Mouse (Mus musculus) urinary bladder, postnatal 10 days (tissue): ENCODE data around the gene Ccdc189.
"Not testable (repeated sequence)": the region's sequence is repeated elsewhere in the genome, so short reads cannot be mapped to it uniquely, and the experiment has no call there.

Source experiments
- DNase-seq: peaks from one replicate; pipeline ENCODE4 v3.0.0; 2022; ENCODE audit warnings: low spot score

Gene Ccdc189

GRCm38 (mm10) chr7:127588011-127588871 is at the start of gene Ccdc189, which contains the start of gene Rnf40:
Gene Ccdc189, minus strand, starts transcription at chr7:127588595.
Gene Rnf40, plus strand, starts transcription at chr7:127588767.
- peak; percentile 69 for DNase-seq

- peak; percentile 38 for DNase-seq
These were observed 48.6 kb upstream of the Ccdc189 start for GRCm38 (mm10) chr7:127636963-127637362.

DNA sequence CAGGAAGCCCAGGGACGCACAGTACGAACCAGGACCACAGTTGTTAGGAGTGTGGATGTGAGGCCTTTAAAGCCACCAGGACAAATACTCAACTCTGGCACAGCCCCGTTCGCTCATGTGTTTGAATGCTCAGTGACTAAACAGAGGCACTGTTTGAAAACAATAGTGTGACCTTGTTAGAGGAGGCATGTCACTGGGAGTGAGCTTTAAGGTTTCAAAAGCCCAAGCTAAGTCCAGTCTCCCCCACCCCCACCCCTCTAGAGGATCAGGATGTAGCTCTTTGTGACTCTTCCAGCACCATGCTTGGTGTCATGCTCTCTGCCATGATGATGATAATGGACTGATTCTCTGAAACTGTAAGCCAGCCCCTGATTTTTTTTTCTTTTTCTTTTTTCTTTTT is 43.0 kb upstream of the Ccdc189 start:
- no peak for DNase-seq

GRCm38 (mm10) chr7:127628646-127629045 is 40.3 kb upstream of the Ccdc189 start:
- DNase-seq: no peak

DNA sequence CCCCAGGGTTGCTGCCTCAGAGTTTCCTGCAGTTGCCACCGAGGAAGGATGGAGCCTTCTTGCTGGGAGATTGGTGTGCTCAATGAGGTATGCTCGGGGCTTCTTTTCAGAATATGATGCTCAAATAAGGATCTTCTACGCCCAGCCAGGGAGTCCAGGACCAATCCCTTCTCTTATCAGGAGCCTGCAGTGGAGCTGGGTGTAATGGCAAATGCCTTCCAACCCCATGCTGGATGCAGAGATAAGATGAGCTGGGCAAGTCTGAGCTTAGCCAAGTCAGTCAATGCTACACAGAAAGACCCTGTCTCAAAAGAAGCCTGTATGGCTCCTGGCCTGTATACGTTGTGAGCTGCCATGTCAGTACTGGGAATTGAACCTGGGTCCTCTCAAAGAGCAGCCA is 38.1 kb upstream of the Ccdc189 start:
- no peak for DNase-seq

DNA sequence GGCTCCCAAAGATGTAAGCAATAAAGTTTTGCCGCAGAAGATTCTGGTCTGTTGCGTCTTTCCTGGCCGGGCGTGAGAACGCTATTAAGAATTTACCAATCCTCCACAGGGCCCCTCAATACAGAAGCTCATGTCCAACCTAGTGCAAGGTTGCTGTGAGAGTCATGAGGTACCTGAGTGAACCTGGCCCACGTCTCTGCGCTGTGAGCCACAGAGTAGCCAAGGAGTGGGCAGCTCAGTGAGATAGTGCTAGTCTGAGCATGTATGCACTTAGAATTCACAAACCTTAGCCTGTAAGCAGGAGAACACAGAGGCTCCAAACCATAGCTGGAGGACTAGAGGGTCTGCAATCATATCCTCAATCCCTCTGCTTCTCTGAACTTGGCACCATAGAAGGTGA is 37.6 kb upstream of the Ccdc189 start:
- no peak for DNase-seq

DNA sequence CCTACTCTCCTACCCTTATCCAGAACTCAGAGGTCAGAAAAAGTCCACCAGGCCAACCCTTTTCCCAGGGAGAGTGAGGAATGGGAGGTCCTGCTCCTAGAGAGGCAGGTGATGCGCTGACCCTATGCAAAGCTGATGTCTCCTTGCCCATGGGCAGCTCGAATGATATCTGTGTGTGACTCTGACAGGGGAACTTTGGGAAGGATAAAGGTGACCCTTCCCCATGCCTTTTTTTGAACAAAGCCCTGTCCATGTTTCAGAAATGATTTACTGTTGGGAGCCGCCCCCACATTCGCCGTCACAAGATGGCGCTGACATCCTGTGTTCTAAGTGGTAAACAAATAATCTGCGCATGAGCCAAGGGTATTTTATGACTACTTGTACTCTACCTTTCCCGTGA is 30.0 kb upstream of the Ccdc189 start:
- not testable (repeated sequence) for DNase-seq

DNA sequence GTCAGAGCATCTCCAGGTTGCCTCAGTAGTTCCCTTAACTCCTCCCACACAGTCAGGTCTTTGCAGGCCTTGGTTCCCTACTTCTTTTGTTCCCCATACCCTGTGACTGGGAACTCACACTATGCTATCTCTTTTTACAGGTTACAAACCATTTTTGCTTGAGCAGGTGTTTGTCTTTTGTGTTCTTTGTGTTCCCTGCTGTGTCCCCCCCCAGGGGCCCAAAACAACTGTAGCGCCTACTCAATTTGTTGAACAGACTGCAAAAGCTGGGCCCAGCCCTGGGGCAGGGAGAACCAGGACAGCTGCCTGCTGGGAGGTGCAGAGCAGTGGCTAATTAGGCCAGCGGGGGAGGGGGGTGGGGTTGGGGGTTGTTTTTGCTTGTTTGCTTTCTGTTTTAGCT is 29.6 kb upstream of the Ccdc189 start:
- no peak for DNase-seq

DNA sequence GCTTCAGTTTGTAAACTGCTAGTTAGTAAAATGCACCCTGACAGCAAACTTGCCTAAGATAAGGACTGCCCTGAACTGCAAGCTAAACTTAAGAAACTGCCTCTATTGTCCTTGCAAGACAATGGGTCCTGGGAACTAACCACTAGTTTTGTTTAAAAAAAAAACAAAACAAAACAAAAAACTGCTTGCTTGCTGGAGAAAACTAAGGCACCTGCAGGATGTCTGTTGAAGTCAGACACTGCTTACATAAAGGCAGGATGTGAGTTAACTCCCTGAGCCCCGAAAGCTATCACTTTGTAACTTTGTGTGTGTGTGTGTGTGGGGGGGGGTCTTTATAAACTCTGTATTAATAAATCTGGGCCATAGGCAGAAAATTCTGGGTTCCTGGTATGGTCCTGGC is 28.5 kb upstream of the Ccdc189 start:
- DNase-seq: no peak

DNA sequence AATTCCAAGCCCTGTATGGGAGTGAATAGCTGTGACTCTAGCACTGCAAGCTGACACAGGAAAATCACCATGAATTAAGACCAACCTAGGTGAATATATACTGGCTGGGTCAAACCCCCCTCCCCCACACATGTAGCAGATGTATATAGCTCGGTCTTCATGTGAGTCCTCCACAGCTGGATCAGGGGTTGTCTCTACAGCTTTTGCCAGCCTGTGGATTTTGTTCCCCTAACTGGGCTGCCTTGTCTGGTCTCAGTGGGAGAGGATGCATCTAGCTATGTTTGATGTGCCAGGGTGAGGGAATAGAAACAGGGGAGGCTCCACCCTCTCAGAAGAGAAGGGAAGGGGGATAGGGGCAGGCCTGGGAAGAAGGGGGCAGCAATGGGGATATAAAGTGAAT is 27.9 kb upstream of the Ccdc189 start:
- DNase-seq: no peak

DNA sequence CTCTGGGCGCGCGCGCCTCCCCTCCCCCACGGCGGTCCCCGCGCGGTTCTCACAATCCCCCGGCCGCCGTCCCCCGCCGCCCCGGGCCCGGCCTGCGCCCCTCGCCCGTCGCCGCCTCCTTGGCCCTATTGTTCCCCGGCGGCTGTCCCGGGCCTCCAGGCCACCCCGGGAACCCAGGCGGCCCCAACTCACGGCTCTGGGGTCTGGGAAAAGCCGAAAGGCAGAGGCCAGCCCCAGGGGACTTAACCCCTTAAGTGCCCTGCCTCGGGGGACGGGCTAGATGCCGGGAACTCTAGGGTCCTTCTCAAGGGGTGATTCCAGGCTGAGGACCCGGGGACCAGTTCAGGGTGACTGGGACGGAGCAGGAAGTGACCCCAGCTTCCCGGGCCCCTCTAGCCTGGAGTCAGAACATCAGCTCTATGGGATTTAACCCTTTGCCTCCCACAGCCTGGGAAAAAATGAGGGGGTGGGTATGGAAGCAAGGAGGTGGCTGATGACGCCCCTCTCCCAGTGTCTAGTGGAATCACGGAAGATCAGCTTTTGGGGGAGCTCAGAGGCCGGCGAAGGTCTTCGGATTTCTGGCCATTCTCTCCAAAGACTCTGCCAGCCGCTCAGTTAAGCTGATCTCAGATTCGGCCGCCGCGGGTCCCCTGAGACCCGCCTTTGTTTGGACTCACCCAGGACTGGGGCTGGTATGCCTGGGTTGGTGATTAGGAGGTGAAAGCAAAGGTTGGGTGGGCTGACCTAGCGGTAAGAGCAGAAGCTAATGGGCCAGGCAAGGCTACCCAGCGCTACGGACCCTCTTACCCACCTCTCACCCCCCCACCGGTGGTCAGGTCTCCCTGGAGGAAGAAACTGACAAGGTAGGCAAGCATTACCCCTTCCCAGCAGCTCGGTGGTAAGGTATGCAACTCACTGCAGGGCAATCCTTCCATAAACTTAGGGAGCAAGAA is 26.8 kb upstream of the Ccdc189 start, which contains the start of gene Zfp629:
TSS of gene Zfp629 (minus strand) at position 907 of the 953 bp plus-strand sequence.
- no peak for DNase-seq

- no peak for DNase-seq
These were observed 26.1 kb upstream of the Ccdc189 start for GRCm38 (mm10) chr7:127614511-127614890.

GRCm38 (mm10) chr7:127614091-127614490 is 25.7 kb upstream of the Ccdc189 start:
- DNase-seq: no peak

DNA sequence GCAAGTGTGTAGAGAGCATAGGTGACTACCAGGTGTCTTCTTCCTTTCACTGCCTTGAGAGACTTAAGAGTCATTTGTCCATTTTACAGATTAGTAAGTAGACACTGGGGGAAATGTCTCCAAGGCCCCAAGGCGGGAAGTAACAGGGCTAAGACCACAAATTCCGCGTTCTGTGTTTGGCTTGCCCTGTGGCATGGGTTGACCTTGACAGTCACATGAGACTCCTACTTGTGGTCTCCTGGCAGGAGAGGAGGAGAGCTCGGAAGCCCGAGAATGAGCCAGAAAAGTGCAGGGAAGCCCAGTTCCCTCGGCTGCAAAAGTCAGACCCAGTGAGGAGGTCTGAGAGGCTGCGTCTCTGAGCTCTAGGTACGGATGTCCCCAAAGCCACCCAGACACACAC is 25.1 kb upstream of the Ccdc189 start:
- DNase-seq: no peak

GRCm38 (mm10) chr7:127611561-127611960 is 23.2 kb upstream of the Ccdc189 start:
- DNase-seq: no peak

DNA sequence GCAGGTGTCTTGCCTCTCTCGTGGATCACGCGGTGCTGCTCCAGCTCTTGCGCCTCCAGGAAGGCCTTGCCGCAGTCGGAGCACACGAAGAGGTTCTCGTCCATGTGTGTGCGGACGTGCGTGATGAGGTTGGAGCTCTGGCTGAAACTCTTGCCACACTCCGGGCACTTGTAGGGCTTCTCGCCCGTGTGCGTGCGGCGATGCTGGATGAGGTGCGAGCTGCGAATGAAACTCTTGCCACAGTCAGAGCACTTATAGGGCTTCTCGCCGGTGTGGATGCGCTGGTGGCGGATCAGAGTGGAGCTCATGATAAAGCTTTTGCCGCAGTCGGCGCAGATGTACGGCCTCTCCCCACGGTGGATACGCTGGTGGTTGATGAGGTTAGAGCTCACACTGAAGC is 22.6 kb upstream of the Ccdc189 start:
- no peak for DNase-seq

- DNase-seq: no peak
These were observed 18.8 kb upstream of the Ccdc189 start for GRCm38 (mm10) chr7:127607150-127607549.

GRCm38 (mm10) chr7:127604256-127604655 is 15.9 kb upstream of the Ccdc189 start:
- no peak for DNase-seq

GRCm38 (mm10) chr7:127602903-127603302 is 14.5 kb upstream of the Ccdc189 start:
- DNase-seq: no peak

DNA sequence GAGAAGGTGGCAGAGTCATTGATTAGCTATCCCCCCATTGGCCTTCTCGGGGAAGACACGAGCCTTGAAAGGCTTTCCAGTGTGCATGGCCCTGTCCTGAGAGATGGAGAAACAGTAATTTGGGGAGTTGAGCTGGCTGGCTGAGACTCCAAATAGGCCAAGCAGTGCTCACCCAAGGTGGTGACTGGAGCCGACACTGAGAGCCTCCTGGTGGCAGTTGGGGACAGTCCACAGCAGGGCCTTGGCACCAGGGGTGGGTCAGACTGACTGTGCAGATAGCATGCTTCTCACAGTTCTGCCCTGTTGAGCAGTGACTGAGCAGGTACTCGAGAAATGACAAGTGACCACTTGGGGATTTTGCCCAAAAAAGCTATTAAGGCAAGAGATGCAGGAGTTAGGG is 13.3 kb upstream of the Ccdc189 start:
- DNase-seq: no peak

GRCm38 (mm10) chr7:127600612-127601011 is 12.2 kb upstream of the Ccdc189 start:
- DNase-seq: no peak

GRCm38 (mm10) chr7:127596747-127597146 is 8.4 kb upstream of the Ccdc189 start:
- DNase-seq: no peak

DNA sequence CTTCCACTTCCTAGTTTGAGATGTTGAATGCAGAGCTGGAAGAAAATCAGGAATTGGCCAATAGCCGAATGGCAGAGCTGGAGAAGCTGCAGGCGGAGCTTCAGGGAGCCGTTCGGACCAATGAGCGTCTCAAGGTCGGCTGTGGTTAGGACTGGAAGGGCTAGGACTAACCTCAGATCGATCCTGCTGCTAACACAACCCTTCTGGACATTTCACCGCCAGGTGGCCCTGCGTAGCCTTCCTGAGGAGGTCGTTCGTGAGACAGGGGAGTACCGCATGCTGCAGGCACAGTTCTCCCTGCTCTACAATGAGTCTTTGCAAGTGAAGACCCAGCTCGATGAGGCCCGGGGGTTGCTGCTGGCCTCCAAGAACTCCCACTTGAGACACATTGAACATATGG is 4.2 kb upstream of the Ccdc189 start:
- DNase-seq: no peak
